Mouse (Mus musculus) E14TG2a.4 (cell line): Measurements from ENCODE around the gene Thoc6.

Source experiments
- CTCF ChIP-seq: conservative IDR thresholded peaks from 2 replicates; pipeline ENCODE4 v1.5.1; 2014; ENCODE audit warnings: low read length
- NANOG ChIP-seq: IDR thresholded peaks from 2 replicates; pipeline ENCODE4 v1.6.1; 2014; ENCODE audit warnings: borderline replicate concordance, low read length, mixed read lengths
- POU5F1 ChIP-seq: IDR thresholded peaks from 2 replicates; pipeline ENCODE4 v1.6.1; 2014; ENCODE audit warnings: low read length, borderline replicate concordance

GRCm38 (mm10) chr17:23671519-23671918, 2.2 kb downstream of the Thoc6 start:
- TF ChIP-seq CTCF (no peak), NANOG (no peak), POU5F1 (no peak)
